Mouse (Mus musculus) neural tube, embryonic 15.5 days (tissue): Measurements from ENCODE around the gene Angptl6. TPM values are rescaled to one million over a fixed set of nuclear protein-coding genes. Genes with fewer than 3 reads are reported as not detected.
"Not testable (repeated sequence)": the region's sequence is repeated elsewhere in the genome, so short reads cannot be mapped to it uniquely, and the experiment has no call there.

Experiments used
- ATAC-seq: fragments of 200-750 bp; cut with Nextera tagmentation; 2 replicates; pipeline ENCODE4 v1.8.0; 2017; ENCODE audit warnings: mild to moderate bottlenecking, moderate TSS enrichment, moderate library complexity; ENCODE audit not compliant: low FRiP score
- H3K27ac ChIP-seq: fragments of 300-500 bp; sonication (generic); replicated peaks from 2 replicates; pipeline ENCODE4 v1.5.1; 2015; ENCODE audit warnings: mild to moderate bottlenecking, inconsistent platforms
- H3K27me3 ChIP-seq: fragments of 300-500 bp; sonication (generic); replicated peaks from 2 replicates; pipeline ENCODE4 v1.6.1; 2015; ENCODE audit warnings: inconsistent platforms
- H3K36me3 ChIP-seq: fragments of 300-500 bp; sonication (generic); 2 replicates; pipeline ENCODE4 v1.6.1; 2015; ENCODE audit warnings: inconsistent platforms
- H3K4me1 ChIP-seq: fragments of 300-500 bp; sonication (generic); 2 replicates; pipeline ENCODE4 v1.6.1; 2015; ENCODE audit warnings: inconsistent platforms
- H3K4me2 ChIP-seq: fragments of 300-500 bp; sonication (generic); 2 replicates; pipeline ENCODE4 v1.6.1; 2015; ENCODE audit warnings: inconsistent platforms, mild to moderate bottlenecking, moderate library complexity
- H3K4me3 ChIP-seq: fragments of 300-500 bp; sonication (generic); replicated peaks from 2 replicates; pipeline ENCODE4 v1.5.1; 2015; ENCODE audit warnings: mild to moderate bottlenecking, inconsistent platforms
- H3K9ac ChIP-seq: fragments of 300-500 bp; sonication (generic); replicated peaks from 2 replicates; pipeline ENCODE4 v1.6.1; 2015; ENCODE audit warnings: mild to moderate bottlenecking, inconsistent platforms
- H3K9me3 ChIP-seq: fragments of 300-500 bp; sonication (generic); replicated peaks from 2 replicates; pipeline ENCODE4 v1.6.1; 2016; ENCODE audit warnings: inconsistent platforms
- WGBS: fragments of 180-500 bp; shearing (Covaris S2); methylation state at CpG from one replicate; pipeline ENCODE4 v1.1.7; 2015; ENCODE audit warnings: mixed read lengths; 5-methylcytosine and 5-hydroxymethylcytosine counted together
- polyA plus RNA-seq: library from polyadenylated mRNA; unstranded; fragments of >200 nt; fragmentation: Nextera tagmentation; extraction: Ambion mirVana; gene quantifications from 2 replicates; pipeline ENCODE4 v1.2.1, GENCODE M21; 2015

The Angptl6 gene
- polyA plus RNA-seq, 1 experiment from 2014 or later, result 11.8 TPM

- H3K27ac ChIP-seq, result no peak overlapping the region
- no peaks in the 10 kb centered on the region for H3K36me3 ChIP-seq
- H3K4me2 ChIP-seq, result no peak overlapping the region
- H3K9me3 ChIP-seq, result no peaks in the 10 kb centered on the region
- 62% methylated on average over 4 of the region's 4 CpGs for WGBS
- H3K27me3 ChIP-seq, result peaks cover 20% of the 10 kb centered on the region
- H3K9ac ChIP-seq, result no peak overlapping the region
- no peak for ATAC-seq
- H3K4me3 ChIP-seq, result no peak overlapping the region
- no peaks in the 10 kb centered on the region for H3K4me1 ChIP-seq
These were observed 17.3 kb downstream of the Angptl6 start for GRCm38 (mm10) chr9:20862225-20862624.

- ATAC-seq, result no peak
- Histone ChIP-seq H3K9ac (no peak overlapping the region), H3K27me3 (peaks cover 16% of the 10 kb centered on the region; the same call in 1 of the 2 replicates), H3K4me3 (no peak overlapping the region), H3K4me2 (no peak overlapping the region), H3K4me1 (no peaks in the 10 kb centered on the region), H3K9me3 (no peaks in the 10 kb centered on the region), H3K27ac (no peak overlapping the region), H3K36me3 (no peaks in the 10 kb centered on the region)
- WGBS, result 20% methylated on average over 4 of the region's 4 CpGs
These were observed 17.7 kb downstream of the Angptl6 start for GRCm38 (mm10) chr9:20861821-20862220.

- no peak for ATAC-seq
- Histone ChIP-seq H3K9ac (no peak overlapping the region), H3K27me3 (peaks cover 13% of the 10 kb centered on the region; the same call in 1 of the 2 replicates)
These were observed 19.6 kb downstream of the Angptl6 start for GRCm38 (mm10) chr9:20859926-20860325.

GRCm38 (mm10) chr9:20857131-20857530, 22.4 kb downstream of the Angptl6 start:
- H3K36me3 ChIP-seq, result no peaks in the 10 kb centered on the region
- H3K4me3 ChIP-seq, result no peak overlapping the region
- 11% methylated on average over 6 of the region's 6 CpGs for WGBS
- H3K4me2 ChIP-seq, result no peak overlapping the region
- no peak for ATAC-seq
- no peaks in the 10 kb centered on the region for H3K9me3 ChIP-seq
- no peak overlapping the region for H3K9ac ChIP-seq
- H3K4me1 ChIP-seq, result no peaks in the 10 kb centered on the region
- peaks cover 14% of the 10 kb centered on the region; the same call in 1 of the 2 replicates for H3K27me3 ChIP-seq
- no peak overlapping the region for H3K27ac ChIP-seq

More at GRCm38 (mm10) chr9:20859926-20860325, 19.6 kb downstream of the Angptl6 start:
- H3K4me3 ChIP-seq, result no peak overlapping the region
- WGBS, result 56% methylated on average over 6 of the region's 6 CpGs
- H3K36me3 ChIP-seq, result no peaks in the 10 kb centered on the region
- no peaks in the 10 kb centered on the region for H3K9me3 ChIP-seq
- no peak overlapping the region for H3K27ac ChIP-seq
- H3K4me2 ChIP-seq, result no peak overlapping the region
- no peaks in the 10 kb centered on the region for H3K4me1 ChIP-seq

GRCm38 (mm10) chr9:20850179-20850578, 29.3 kb downstream of the Angptl6 start:
- 89% methylated on average over 2 of the region's 2 CpGs for WGBS
- Histone ChIP-seq H3K9me3 (no peaks in the 10 kb centered on the region), H3K4me1 (no peaks in the 10 kb centered on the region), H3K9ac (no peak overlapping the region), H3K4me3 (no peak overlapping the region), H3K27ac (no peak overlapping the region), H3K27me3 (0 out of 2 replicates have a peak, but pooled peaks cover 3% of the 10 kb centered on the region), H3K4me2 (no peak overlapping the region), H3K36me3 (no peaks in the 10 kb centered on the region)
- ATAC-seq, result no peak

- ATAC-seq, result no peak
- Histone ChIP-seq H3K9ac (no peak overlapping the region), H3K4me3 (no peak overlapping the region), H3K4me1 (no peaks in the 10 kb centered on the region), H3K27ac (no peak overlapping the region), H3K36me3 (no peaks in the 10 kb centered on the region), H3K4me2 (no peak overlapping the region), H3K27me3 (no peaks in the 10 kb centered on the region), H3K9me3 (no peaks in the 10 kb centered on the region)
- WGBS, result 26% methylated on average over 2 of the region's 2 CpGs
These were observed 36.9 kb downstream of the Angptl6 start for GRCm38 (mm10) chr9:20842670-20843069.

- H3K9me3 ChIP-seq, result no peaks in the 10 kb centered on the region
- H3K4me2 ChIP-seq, result no peak overlapping the region
- no peak overlapping the region for H3K27ac ChIP-seq
- no peaks in the 10 kb centered on the region for H3K27me3 ChIP-seq
- no peaks in the 10 kb centered on the region for H3K36me3 ChIP-seq
- WGBS, result 74% methylated on average over 4 of the region's 4 CpGs
- no peak overlapping the region for H3K9ac ChIP-seq
- H3K4me3 ChIP-seq, result no peak overlapping the region
- no peak for ATAC-seq
- H3K4me1 ChIP-seq, result no peaks in the 10 kb centered on the region
These were observed 37.3 kb downstream of the Angptl6 start for GRCm38 (mm10) chr9:20842211-20842610.

GRCm38 (mm10) chr9:20838931-20839330, 40.6 kb downstream of the Angptl6 start:
- WGBS, result 63% methylated on average over 6 of the region's 6 CpGs
- Histone ChIP-seq H3K9me3 (no peaks in the 10 kb centered on the region), H3K4me1 (no peaks in the 10 kb centered on the region), H3K4me3 (no peak overlapping the region), H3K4me2 (no peak overlapping the region), H3K9ac (no peak overlapping the region), H3K27ac (no peak overlapping the region), H3K27me3 (no peaks in the 10 kb centered on the region), H3K36me3 (no peaks in the 10 kb centered on the region)
- ATAC-seq, result no peak

GRCm38 (mm10) chr9:20837184-20837947, 42.2 kb downstream of the Angptl6 start:
- 86% methylated on average over 9 of the region's 9 CpGs for WGBS
- H3K9me3 ChIP-seq, result no peaks in the 10 kb centered on the region
- no peak overlapping the region for H3K27ac ChIP-seq
- no peak for ATAC-seq
- no peak overlapping the region for H3K4me2 ChIP-seq
- no peaks in the 10 kb centered on the region for H3K4me1 ChIP-seq
- H3K9ac ChIP-seq, result no peak overlapping the region
- H3K36me3 ChIP-seq, result no peaks in the 10 kb centered on the region
- no peaks in the 10 kb centered on the region for H3K27me3 ChIP-seq
- no peak overlapping the region for H3K4me3 ChIP-seq

GRCm38 (mm10) chr9:20835431-20835954, 44.0 kb downstream of the Angptl6 start:
- not testable (repeated sequence) for H3K27me3 ChIP-seq, H3K9me3 ChIP-seq, H3K4me2 ChIP-seq, H3K4me1 ChIP-seq, ATAC-seq, H3K27ac ChIP-seq, H3K4me3 ChIP-seq, H3K36me3 ChIP-seq, H3K9ac ChIP-seq
- 86% methylated on average over 11 of the region's 11 CpGs for WGBS

- no peak overlapping the region for H3K4me2 ChIP-seq
- no peak overlapping the region for H3K9ac ChIP-seq
- ATAC-seq, result no peak
- no peak overlapping the region for H3K27ac ChIP-seq
- WGBS, result 66% methylated on average over 1 of the region's 1 CpGs
- no peak overlapping the region for H3K4me3 ChIP-seq
- H3K27me3 ChIP-seq, result 0 out of 2 replicates have a peak, but pooled peaks cover 3% of the 10 kb centered on the region
- no peaks in the 10 kb centered on the region for H3K9me3 ChIP-seq
- no peaks in the 10 kb centered on the region for H3K36me3 ChIP-seq
- H3K4me1 ChIP-seq, result peaks cover 13% of the 10 kb centered on the region
These were observed 44.6 kb downstream of the Angptl6 start for GRCm38 (mm10) chr9:20834881-20835280.
